Mouse (Mus musculus) cerebellum, postnatal 4 days (tissue): ENCODE measurements around the gene Capn11.

Experiments used
- DNase-seq, 2 experiments: peaks; one replicate each; pipeline ENCODE4 v3.0.0; 2022; ENCODE audit warnings: low spot score in 2 of 2, mixed read lengths in 1 of 2

The Capn11 gene

GRCm38 (mm10) chr17:45659225-45659624 lies at the start of gene Capn11:
TSS of gene Capn11 (minus strand) at chr17:45659325.
- DNase-seq = no peak

- no peak for DNase-seq
Measured at GRCm38 (mm10) chr17:45708179-45708578, 49.1 kb upstream of the Capn11 start.

- no peak for DNase-seq
Measured at GRCm38 (mm10) chr17:45707376-45707775, 48.3 kb upstream of the Capn11 start.

- no peak for DNase-seq
Measured at GRCm38 (mm10) chr17:45706796-45707195, 47.7 kb upstream of the Capn11 start.

- no peak for DNase-seq
Measured at GRCm38 (mm10) chr17:45703187-45703586, 44.1 kb upstream of the Capn11 start.

- DNase-seq = no peak
Measured at GRCm38 (mm10) chr17:45702254-45702653, 43.1 kb upstream of the Capn11 start.

GRCm38 (mm10) chr17:45701236-45701591 lies 42.1 kb upstream of the Capn11 start:
- DNase-seq = no peak

GRCm38 (mm10) chr17:45700496-45701235 lies 41.5 kb upstream of the Capn11 start:
- no peak for DNase-seq

GRCm38 (mm10) chr17:45699039-45699740 lies 40.1 kb upstream of the Capn11 start:
- DNase-seq = no peak

- DNase-seq = no peak
Measured at GRCm38 (mm10) chr17:45698368-45698767, 39.2 kb upstream of the Capn11 start.

- no peak for DNase-seq
Measured at GRCm38 (mm10) chr17:45696981-45697380, 37.9 kb upstream of the Capn11 start.

- DNase-seq = no peak
Measured at GRCm38 (mm10) chr17:45695227-45696120, 36.3 kb upstream of the Capn11 start.

GRCm38 (mm10) chr17:45693812-45694565 lies 34.9 kb upstream of the Capn11 start:
- DNase-seq = no peak

- no peak for DNase-seq
Measured at GRCm38 (mm10) chr17:45692159-45692558, 33.0 kb upstream of the Capn11 start.

- no peak for DNase-seq
Measured at GRCm38 (mm10) chr17:45690044-45690443, 30.9 kb upstream of the Capn11 start.

- no peak for DNase-seq
Measured at GRCm38 (mm10) chr17:45689120-45689519, 30.0 kb upstream of the Capn11 start.

- DNase-seq = no peak
Measured at GRCm38 (mm10) chr17:45686716-45687115, 27.6 kb upstream of the Capn11 start, which contains the start of gene Tmem63b. TSS of gene Tmem63b (minus strand) at chr17:45686905.

- peak; percentile 90 to 95 for DNase-seq
Measured at GRCm38 (mm10) chr17:45686093-45686619, 27.0 kb upstream of the Capn11 start, which contains the start of gene Mrpl14. TSS of gene Mrpl14 (plus strand) at chr17:45686322.

- peak in 1 of 2 experiments; percentile 49 for DNase-seq
Measured at GRCm38 (mm10) chr17:45685171-45686092, 26.3 kb upstream of the Capn11 start.

- peak in 1 of 2 experiments; percentile 31 for DNase-seq
Measured at GRCm38 (mm10) chr17:45684667-45685131, 25.6 kb upstream of the Capn11 start.
